Mouse (Mus musculus) heart, postnatal 14 days (tissue): Measurements from ENCODE around the gene Vac14. TPM values are rescaled to one million over a fixed set of nuclear protein-coding genes. Genes with fewer than 3 reads are reported as not detected.
"Not testable (repeated sequence)": the region's sequence is repeated elsewhere in the genome, so short reads cannot be mapped to it uniquely, and the experiment has no call there.

ENCODE experiments used
- DNase-seq, 2 experiments: peaks; one replicate each; pipeline ENCODE4 v3.0.0; 2021 to 2022
- intact Hi-C: fragments of 180-260 bp; cut with DNase I; formaldehyde crosslinking; loops from one replicate; pipeline ENCODE4 v1.15.1; 2025
- total RNA-seq, 2 experiments: library from RNA; stranded (reverse); gene quantifications; 2 replicates each; pipeline ENCODE4 v1.2.3; 2021

Gene Vac14
- total RNA-seq, 2 experiments from 2014 or later, result 15.5 to 16.2 TPM

GRCm38 (mm10) chr8:110644901-110645300 is 26.5 kb downstream of the Vac14 start:
- intact Hi-C loops, result loop anchor here (10.0 kb wide), 1 partner anchor 170 kb away; no protein-coding TSS in a partner anchor
- no peak for DNase-seq

DNA sequence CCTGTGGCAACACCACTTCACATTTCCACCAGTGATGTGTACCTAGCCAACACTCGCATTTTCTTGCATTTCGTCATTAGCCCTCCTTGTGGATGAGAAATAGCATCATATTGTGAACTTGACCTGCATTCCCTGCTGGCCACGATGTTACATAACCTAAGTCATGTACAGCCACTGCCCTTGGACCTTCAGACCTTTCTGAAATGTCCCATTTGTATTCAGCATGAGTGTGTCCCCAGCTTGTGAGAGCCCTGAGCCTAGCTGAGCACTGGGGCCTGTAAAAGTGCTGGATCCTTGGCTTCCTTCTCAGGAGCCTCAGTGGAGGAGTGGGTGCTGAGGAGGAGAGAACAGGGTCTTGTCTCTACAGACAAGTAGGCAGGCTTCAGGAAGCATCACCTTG is 27.0 kb downstream of the Vac14 start:
- intact Hi-C loops, result loop anchor here (10.0 kb wide), 1 partner anchor 169 kb away; no protein-coding TSS in a partner anchor
- no peak for DNase-seq

- intact Hi-C loops, result loop anchor here (1.0 to 10.0 kb wide), 2 partner anchors 79 to 169 kb away; no protein-coding TSS in a partner anchor
- peak; percentile 83 to 90 for DNase-seq
Measured at GRCm38 (mm10) chr8:110646064-110646463, 27.7 kb downstream of the Vac14 start.

DNA sequence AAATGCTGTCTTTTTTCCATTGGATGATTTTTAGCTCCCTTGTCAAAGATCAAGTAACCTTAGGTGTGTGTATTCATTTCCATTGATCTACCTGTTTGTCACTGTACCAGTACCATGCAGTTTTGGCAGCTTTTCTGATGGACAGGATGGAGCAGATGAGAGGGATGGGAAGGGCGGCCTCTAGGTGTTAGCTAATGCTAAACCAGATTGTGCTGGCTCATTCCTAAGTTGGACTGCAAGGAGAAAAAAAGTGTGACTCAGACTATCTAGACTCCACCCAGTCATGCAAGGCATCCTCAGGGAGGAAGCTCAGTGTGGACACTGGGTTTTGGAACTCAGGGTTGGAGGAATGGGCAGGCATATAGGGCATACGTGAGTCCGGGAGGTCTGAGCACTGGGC is 30.2 kb downstream of the Vac14 start:
- DNase-seq, result no peak
- intact Hi-C loops, result loop anchor here (10.0 kb wide), 1 partner anchor 166 kb away; no protein-coding TSS in a partner anchor

DNA sequence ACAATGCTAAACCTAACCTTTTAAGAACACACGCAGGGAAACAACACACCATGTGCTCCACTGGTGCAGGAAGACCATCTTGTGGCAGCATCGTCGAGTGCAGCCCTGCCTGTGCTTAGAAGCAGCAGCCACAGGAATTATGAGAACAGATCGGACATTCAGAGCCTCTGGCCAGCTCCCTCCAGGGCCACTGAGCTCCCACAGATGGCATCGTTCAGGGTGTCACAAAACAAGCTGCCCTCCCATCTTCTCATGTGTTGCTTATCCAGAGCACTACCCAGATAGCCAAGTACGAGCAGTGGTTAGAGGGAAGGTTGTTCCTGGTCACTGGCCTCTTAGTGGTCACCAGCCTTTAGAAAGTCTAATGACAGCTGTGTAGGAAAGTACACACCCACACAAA is 30.9 kb downstream of the Vac14 start:
- intact Hi-C loops, result loop anchor here (10.0 kb wide), 1 partner anchor 166 kb away; no protein-coding TSS in a partner anchor
- no peak for DNase-seq

- DNase-seq, result peak in 1 of 2 experiments; percentile 39
- intact Hi-C loops, result no loop called here
Measured at GRCm38 (mm10) chr8:110650838-110651237, 32.5 kb downstream of the Vac14 start.

- no peak for DNase-seq
- intact Hi-C loops, result no loop called here
Measured at GRCm38 (mm10) chr8:110651847-110652246, 33.5 kb downstream of the Vac14 start.

DNA sequence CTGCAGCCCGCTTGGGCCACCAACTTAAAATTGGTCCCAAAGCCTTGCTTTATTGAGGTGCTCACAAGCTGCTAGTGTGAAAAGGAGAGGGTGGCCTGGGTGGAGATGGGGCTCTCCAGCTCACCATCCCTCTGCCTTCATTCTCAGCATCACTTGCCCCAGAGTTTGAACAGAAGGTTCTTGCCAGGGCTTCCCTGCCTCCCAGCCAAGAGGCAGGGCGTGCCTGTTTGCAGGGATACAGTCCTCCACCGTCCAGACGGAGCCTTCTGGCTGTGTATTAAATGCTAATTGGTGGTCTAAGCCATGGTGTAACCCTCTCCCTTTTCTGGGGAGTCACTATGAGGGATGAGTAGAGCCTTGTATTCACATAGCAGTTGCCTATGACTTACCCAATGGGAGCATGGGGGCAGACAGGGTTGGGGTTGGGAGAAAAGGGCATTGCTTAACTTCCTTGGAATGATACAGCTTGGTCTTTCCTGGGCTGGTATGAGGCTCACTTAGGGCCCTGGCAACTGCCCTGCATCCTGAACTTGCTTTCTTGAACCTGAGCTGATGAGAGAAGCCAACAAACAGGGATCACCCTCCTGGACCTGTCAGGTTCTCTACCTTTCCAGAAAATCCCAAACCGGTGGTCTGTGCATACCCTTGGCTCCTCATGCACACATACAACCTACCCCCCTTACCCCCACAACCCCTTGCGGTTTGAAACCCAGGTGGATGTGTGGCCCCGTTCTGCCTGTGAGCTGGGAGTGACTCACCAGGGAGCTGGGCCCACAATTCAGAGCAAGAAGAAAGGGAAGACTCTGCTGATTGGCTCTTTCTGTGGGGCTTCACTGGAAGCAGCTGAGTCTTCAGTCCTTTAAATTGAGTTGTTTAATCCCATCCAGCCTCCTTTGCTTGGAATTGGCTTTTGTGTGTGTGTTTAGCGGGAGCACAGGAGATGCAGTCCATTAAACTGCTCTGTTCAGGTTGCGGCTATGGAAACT is 36.0 kb downstream of the Vac14 start:
- DNase-seq, result no peak
- intact Hi-C loops, result no loop called here

DNA sequence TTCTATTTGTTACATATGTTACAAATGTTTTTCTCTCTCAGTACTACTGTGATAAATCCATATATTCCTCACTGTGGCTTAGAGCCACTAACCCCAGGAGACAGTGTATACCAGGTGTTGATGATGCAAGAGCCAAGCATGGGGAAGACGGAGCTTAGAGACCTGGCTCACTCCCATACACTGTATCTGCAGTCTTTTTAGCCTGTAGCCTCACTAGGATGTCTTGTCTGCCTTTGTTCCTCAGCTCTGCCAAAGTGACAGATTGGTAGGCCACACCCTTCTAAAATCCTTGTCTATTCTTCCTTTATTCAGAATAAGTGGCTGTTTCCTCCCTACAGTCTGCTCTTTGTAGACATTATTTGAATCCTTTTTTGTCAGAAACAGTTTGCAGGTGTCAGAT is 37.4 kb downstream of the Vac14 start:
- intact Hi-C loops, result no loop called here

DNA sequence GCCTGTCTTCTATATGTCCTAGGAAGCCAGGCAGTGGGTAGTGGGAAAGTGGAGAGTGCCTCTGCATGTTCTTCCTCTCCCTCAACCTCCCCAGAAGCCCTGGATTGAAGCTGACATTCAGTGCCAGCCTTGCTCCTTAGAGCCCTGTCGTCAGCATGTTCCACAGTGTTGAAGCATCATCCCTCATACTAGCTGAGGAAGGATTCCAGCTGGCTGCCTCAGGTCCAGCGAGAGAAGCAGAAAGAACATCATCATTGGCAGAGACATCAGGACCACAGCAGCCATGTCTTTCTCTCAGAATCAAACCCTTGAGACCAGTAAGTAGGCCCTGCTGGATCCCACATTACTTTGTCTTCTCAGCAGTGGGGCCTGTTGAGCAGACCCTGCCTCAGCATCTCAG is 39.3 kb downstream of the Vac14 start:
- DNase-seq, result peak; percentile 22 to 37
- intact Hi-C loops, result no loop called here

More for the DNA sequence above, 37.4 kb downstream of the Vac14 start:
- no peak for DNase-seq

GRCm38 (mm10) chr8:110660121-110660520 is 41.7 kb downstream of the Vac14 start:
- intact Hi-C loops, result no loop called here
- DNase-seq, result peak in 1 of 2 experiments; percentile 45

DNA sequence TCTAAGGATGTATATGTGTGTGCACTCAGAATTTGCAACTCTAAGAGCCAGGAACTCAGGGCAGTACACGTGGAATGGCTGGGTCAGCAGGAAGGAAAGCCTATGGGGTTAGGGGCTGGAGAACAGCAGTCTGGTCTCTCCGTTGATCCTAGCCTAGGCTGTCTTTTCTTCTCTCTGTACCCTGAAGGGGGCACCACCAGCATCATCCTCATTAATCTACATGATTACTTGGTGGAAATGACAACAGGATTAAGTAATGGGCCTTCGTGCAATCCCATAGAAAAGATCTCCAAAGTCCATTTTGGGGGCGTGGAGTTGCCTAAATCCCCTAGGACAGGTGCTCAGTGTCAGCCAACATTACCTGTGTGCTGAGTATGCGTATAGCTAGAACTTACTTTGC is 44.2 kb downstream of the Vac14 start:
- intact Hi-C loops, result no loop called here
- no peak for DNase-seq

DNA sequence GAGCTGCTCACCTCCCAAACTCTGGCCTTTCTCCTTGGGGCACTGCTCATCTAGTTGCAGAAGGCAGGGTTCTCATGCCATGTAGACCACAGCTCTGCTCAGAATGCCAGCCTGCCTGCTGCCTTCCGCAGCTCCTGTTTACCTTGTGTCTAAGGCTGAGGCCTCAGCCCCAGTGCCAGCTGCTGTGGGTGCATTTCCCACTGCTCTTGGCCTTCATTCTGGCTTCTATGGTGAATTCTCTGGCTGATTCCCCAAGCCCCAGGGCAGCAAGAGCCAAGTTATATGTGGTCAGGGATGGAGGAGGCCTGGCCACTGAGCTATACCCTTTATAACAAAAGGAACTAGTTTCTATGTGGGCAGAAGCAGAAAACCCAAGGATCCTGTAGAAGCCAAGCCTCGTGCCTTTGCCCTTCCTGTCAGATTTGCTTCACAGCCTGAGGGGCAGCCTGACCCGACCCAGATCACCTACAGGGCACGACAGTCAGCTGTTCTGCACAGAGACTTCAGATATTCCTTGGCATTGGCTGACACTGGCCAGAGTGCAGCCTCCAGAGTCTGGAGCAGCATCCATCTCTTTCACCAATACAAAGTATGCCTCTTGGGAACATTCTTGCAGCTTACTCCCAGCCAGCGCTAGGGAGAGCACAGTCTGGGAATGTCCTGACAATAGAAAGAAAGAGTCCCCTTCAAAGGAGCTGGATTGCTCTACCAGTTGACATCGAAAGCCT is 44.8 kb downstream of the Vac14 start:
- DNase-seq, result no peak
- intact Hi-C loops, result no loop called here

DNA sequence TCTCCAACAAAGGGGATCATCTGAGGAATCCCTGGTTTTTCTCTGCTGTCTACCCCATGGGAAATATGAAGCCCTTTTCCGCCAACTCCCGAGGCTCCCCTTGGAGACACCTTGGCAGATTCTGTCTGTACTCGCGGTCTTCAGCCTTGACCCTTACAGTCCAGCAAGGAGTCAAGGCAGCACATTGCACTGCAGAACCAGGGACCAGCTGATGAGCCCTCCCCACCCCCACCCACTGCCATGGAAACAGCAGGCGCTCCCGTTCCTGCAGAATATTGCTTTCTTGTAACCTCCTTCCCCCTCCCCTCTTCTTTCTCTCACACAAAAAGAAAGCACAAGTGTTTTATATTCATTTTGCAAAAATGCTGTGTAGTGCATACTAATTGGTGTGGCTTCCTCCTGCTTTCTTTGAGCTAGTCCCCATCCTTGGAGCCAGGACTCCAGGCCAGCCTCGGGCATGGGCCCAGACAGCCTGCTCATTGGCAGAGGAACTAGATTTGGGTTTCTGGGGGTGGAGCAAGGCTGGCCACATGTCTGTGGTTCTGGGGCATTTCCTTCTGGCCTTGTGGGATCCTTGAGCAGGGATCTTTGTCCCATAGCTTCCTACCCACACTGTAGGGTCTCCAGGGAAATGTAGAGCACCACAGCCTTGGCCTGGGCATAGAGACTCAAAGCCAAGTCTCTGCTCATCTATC is 46.0 kb downstream of the Vac14 start:
- DNase-seq, result peak; percentile 31 to 59
- intact Hi-C loops, result no loop called here

DNA sequence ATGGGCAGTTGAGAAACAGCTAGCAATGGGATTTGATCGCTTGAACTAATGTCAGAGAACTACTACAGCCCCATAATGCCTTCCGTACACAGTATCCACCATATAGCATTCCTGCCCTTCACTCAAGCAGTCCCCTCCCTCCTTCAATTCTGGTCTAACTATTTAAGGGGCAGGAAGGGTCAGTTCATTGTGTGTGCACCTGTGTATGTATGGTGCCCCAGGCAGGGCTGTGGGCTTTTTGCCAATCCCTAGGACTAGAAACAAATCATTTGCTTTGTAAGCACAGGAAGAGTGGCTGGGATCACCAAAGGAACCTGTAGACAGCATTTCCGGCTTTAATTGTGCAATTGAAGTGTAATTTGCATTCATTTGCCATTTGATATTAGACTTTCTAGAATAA is 46.6 kb downstream of the Vac14 start:
- no peak for DNase-seq
- intact Hi-C loops, result no loop called here

DNA sequence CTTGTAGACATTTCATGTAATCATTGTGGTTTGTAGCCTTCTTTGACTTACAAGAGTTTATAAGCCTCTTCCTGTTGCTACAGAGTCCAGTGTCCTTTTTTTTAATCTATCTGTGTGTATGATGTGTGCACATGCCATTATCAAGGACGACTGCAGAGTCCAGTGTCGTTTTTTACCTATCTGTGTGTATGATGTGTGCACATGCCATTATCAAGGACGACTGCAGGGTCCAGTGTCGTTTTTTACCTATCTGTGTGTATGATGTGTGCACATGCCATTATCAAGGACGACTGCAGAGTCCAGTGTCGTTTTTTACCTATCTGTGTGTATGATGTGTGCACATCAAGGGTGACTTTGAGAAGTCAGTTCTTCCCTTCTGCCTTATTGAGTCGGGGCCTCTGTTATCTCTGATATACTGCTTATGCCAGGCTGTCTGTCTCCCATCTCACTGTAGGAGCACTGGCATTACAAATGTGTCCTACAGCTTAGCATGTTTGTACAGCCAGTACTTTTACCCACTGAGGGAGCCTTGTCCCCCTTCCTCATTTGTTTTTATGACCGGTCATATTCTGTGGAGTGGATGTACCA is 49.3 kb downstream of the Vac14 start:
- intact Hi-C loops, DNase-seq: not testable (repeated sequence)

DNA sequence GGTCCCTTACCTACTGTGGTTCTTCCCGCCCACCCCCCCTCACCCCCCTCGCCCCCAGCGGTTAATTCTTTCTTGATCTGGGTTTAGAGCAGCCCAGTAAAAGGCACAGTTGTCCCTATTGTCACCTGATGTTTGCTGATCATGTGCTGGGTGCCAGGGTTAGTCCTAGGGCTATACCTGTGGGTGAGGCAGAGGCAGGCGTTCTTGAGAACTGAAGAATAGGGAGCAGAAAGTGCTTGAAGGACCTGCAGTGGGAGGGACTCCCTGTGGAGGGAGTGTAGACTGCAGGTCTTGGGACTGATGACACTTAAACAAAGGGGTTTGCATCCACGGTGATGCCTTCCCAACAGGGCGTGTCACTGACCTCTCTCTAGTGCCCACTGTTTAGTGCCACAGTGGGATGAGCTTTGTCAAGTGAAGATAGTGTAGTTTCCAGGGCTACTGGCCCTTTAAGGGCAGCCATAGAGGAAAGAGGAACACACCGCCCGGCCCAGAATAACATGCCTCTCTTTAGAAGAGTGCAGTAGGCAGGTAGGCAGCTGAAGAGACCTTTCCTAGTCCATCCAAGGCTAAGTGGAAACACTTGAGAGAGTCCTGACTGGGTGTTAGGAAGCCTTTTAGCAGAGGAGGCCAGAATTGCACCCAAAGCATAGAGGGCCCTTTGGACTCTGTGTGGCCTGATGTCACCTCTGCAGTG is 51.7 kb downstream of the Vac14 start:
- intact Hi-C loops, result no loop called here
- no peak for DNase-seq

DNA sequence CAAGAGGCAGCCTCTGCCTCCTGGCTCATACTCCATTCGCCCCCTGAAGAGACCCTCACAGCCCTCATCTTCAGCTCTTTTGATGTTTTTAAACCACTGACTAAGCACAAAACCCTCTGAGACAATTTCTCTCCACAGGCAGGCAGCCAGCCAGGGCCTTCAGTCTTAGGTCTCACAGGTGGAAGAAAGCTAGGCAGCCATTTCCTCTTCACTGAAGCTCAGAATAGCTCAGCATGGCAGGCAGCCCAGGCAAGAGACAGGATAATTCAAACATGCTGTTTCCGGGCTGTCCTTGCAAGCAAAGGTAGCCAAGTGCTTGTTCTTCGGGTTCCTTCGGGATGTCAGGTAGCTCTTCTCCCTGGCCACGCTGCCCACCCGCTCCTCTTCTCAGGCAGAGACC is 52.9 kb downstream of the Vac14 start:
- intact Hi-C loops, result no loop called here

DNA sequence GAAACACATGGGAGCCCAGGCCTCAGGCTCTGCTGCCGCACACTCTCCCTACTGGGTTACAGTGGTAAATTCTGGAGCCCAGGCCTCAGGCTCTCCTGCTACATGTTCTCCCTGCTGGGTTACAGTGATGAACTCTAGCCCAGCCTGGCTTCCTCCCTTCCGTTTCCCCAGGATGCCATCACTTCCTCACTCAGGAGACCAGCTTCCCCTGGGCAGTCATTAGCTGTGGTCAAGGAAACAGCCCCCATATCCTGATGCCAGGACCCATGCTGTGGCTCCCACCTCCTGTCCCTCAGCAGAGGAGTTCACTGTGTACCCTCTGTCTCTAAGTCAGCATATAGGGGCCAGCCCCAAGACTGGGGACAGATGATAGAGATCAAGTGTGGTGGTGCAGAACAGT is 53.7 kb downstream of the Vac14 start:
- intact Hi-C loops, result no loop called here
- DNase-seq, result peak in 1 of 2 experiments; percentile 32

More for the DNA sequence above, 52.9 kb downstream of the Vac14 start:
- DNase-seq, result peak; percentile 64 to 65
